Mouse (Mus musculus): Measurements from ENCODE around the gene Rnasel.

DNA sequence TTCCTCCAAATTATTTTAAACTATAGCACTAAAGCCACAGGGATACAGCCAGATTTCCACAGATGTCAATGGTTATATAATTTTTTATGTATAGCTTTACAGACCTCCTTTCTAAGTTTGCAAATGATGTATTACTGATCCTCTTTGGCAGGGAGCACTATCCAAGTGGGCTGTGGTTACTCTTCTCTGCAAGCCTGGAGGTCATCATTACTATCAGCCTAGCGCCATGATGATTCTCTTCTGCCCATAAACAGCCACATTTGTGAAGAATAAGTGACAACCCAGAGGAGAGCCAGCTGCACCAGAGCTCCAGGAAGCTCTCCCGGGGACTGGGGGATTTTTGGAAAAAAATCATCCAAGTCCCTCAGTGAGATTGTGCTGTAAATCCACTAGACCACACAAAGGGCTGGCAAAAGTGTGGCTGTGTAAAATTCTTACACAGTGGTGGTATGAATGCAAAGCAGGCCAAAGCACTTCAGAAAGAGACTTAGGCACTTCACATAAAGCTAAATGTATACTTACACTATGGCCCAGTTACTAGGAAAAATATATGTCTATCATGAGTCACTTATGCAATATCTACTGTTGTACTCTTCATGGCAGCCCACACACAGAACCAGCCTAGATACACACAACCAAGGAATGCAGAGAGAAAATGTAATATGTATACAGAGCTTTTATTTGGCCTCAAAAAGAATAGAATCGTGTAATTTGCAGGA, 37.5 kb upstream of the Rnasel start:
- no peak for TF ChIP-seq CTCF (IDR thresholded peaks at IDR 0.05; ENCODE audit: extremely low read depth, insufficient read length, insufficient replicate concordance, low read depth, low read length)
- no peak for TF ChIP-seq POLR2A (IDR thresholded peaks at IDR 0.05; ENCODE audit: low read depth, low read length)

Measured in small intestine, adult 2 months (tissue).